In genomic region chr11:95403382-95404340, GRCm38 (mm10) we compare ENCODE assay signal across 12 mouse cellular contexts. TPM values are rescaled to one million over a fixed set of nuclear protein-coding genes. Genes with fewer than 3 reads are reported as not detected.
DNase-seq lines count a peak whose midpoint lies in the region; ATAC-seq and TF ChIP-seq lines count a peak whose summit lies in the region.
"Had no signal": no experiment of that assay in that cellular context is flagged by ENCODE, and none has a peak within 500 bp of the region (broad histone marks: within the 10 kb centered on the region; RNA-seq: fewer than 3 reads in every experiment).

No protein-coding gene starts in this region.

- no peaks in the 10 kb centered on the region; the same call in 1 of the 2 replicates for H3K27me3 ChIP-seq in lung, embryonic 14.5 days (ENCODE audit: insufficient read depth, low read length)
- no peaks in the 10 kb centered on the region for H3K27me3 ChIP-seq in limb, embryonic 10.5 days (ENCODE audit: low read depth, poor library complexity, severe bottlenecking)
- H3K27me3 ChIP-seq: stomach, embryonic 15.5 days had no signal

- no peaks in the 10 kb centered on the region for H3K9me3 ChIP-seq in lung, embryonic 14.5 days (ENCODE audit: low read depth, low read length)
- no peaks in the 10 kb centered on the region for H3K9me3 ChIP-seq in limb, embryonic 10.5 days (replicated peaks)
- H3K9me3 ChIP-seq: hindbrain, embryonic 13.5 days; kidney, embryonic 15.5 days; liver, embryonic 12.5 days; midbrain, embryonic 13.5 days; stomach, embryonic 15.5 days had no signal

- no peaks in the 10 kb centered on the region for H3K36me3 ChIP-seq in lung, embryonic 14.5 days (ENCODE audit: insufficient read depth)
- no peaks in the 10 kb centered on the region for H3K36me3 ChIP-seq in limb, embryonic 10.5 days
- H3K36me3 ChIP-seq: hindbrain, embryonic 13.5 days; kidney, embryonic 15.5 days; liver, embryonic 12.5 days; midbrain, embryonic 13.5 days; stomach, embryonic 15.5 days had no signal

- intact Hi-C loops in left cerebral cortex, postnatal 36 days (cut with DNase I) = no loop called here

- H3K9ac ChIP-seq in lung, embryonic 14.5 days = no peak overlapping the region
- H3K9ac ChIP-seq: hindbrain, embryonic 13.5 days; kidney, embryonic 15.5 days; liver, embryonic 12.5 days; midbrain, embryonic 13.5 days; stomach, embryonic 15.5 days had no signal

- DNase-seq in cerebellum, postnatal 14 days = peak; percentile 69 to 73
- DNase-seq in cerebellum, adult 11 months = no peak
- DNase-seq in lung, embryonic 14.5 days = peak; percentile 23
- DNase-seq in lung, postnatal 4 days = no peak
- peak; percentile 81 for DNase-seq in NIH3T3 (ENCODE audit: low read depth)
- DNase-seq in limb, embryonic 10.5 days (ENCODE audit: low spot score) = no peak
- no peak for DNase-seq in left cerebral cortex, postnatal 36 days (ENCODE audit: low spot score in 2 of 2)

- WGBS in lung, embryonic 14.5 days = 64% methylated on average over 16 of the region's 16 CpGs
- 72% methylated on average over 16 of the region's 16 CpGs for WGBS in limb, embryonic 10.5 days

- peak; percentile 24; the same call in 1 of the 2 replicates for ATAC-seq in lung, embryonic 14.5 days (ENCODE audit: insufficient read depth)
- ATAC-seq: liver, embryonic 12.5 days; midbrain, embryonic 13.5 days had no signal

- 0 out of 2 replicates have a peak, but pooled peaks cover 7% of the 10 kb centered on the region for H3K4me1 ChIP-seq in lung, embryonic 14.5 days (ENCODE audit: insufficient read depth)
- H3K4me1 ChIP-seq in limb, embryonic 10.5 days = peaks cover 21% of the 10 kb centered on the region
- H3K4me1 ChIP-seq: liver, embryonic 12.5 days had no signal

- H3K4me2 ChIP-seq in lung, embryonic 14.5 days = no peak overlapping the region
- H3K4me2 ChIP-seq: hindbrain, embryonic 13.5 days; liver, embryonic 12.5 days; midbrain, embryonic 13.5 days; stomach, embryonic 15.5 days had no signal

- no peak overlapping the region for H3K4me3 ChIP-seq in lung, embryonic 14.5 days (ENCODE audit: low read depth, low read length)
- H3K4me3 ChIP-seq in limb, embryonic 10.5 days = no peak overlapping the region
- H3K4me3 ChIP-seq: hindbrain, embryonic 13.5 days; kidney, embryonic 15.5 days; liver, embryonic 12.5 days; midbrain, embryonic 13.5 days; stomach, embryonic 15.5 days had no signal

- no peak for TF ChIP-seq CTCF in lung, embryonic 14.5 days (IDR thresholded peaks at IDR 0.05; ENCODE audit: low read depth)

- no peak overlapping the region for H3K27ac ChIP-seq in lung, embryonic 14.5 days (ENCODE audit: low read depth)
- peak overlapping the region; percentile 58; the same call in 1 of the 2 replicates for H3K27ac ChIP-seq in limb, embryonic 10.5 days
- H3K27ac ChIP-seq: hindbrain, embryonic 13.5 days; liver, embryonic 12.5 days; midbrain, embryonic 13.5 days; stomach, embryonic 15.5 days had no signal

RNA-seq across cellular contexts. Expression of gene Spop, which starts 10.2 kb away (rescaled TPM):
- polyA plus RNA-seq in lung, embryonic 14.5 days (2014; fragmentation: Nextera tagmentation; extraction: Ambion mirVana) = 112 and 114 TPM in 2 replicates
- 95.3 and 123 TPM in 2 replicates for polyA plus RNA-seq in limb, embryonic 10.5 days (2016; fragmentation: Nextera tagmentation; extraction: Ambion mirVana)
- total RNA-seq in left cerebral cortex, postnatal 36 days (2021) = 100 to 1,000 TPM; 173 to 187 TPM

RNA-seq across cellular contexts. Expression of gene Slc35b1, which starts 19.2 kb away (rescaled TPM):
- 104 and 112 TPM in 2 replicates for polyA plus RNA-seq in lung, embryonic 14.5 days (2014; fragmentation: Nextera tagmentation; extraction: Ambion mirVana)
- 128 and 132 TPM in 2 replicates for polyA plus RNA-seq in limb, embryonic 10.5 days (2016; fragmentation: Nextera tagmentation; extraction: Ambion mirVana)
- 10 to 100 TPM; 64.1 to 66.7 TPM for total RNA-seq in left cerebral cortex, postnatal 36 days (2021)

Comparison
In these comparisons a context has a peak if more than half of its experiments do, and no peak if none do; other contexts are left out.
1. DNase-seq: peak in cerebellum, postnatal 14 days (2 of 2), lung, embryonic 14.5 days (single experiment) and NIH3T3 (single experiment); none in cerebellum, adult 11 months (single experiment), lung, postnatal 4 days (0 of 2), limb, embryonic 10.5 days (single experiment) and left cerebral cortex, postnatal 36 days (0 of 2).